Mouse (Mus musculus) left cerebral cortex, postnatal 4 days (tissue): ENCODE measurements around the gene Bud23. TPM values are rescaled to one million over a fixed set of nuclear protein-coding genes. Genes with fewer than 3 reads are reported as not detected.
A peak's percentile ranks its signal among the peaks of the same experiment; 100 is the strongest.
"Not testable (repeated sequence)": the region's sequence is repeated elsewhere in the genome, so short reads cannot be mapped to it uniquely, and the experiment has no call there.

Experiments used
- DNase-seq: peaks from one replicate; pipeline ENCODE4 v3.0.0-alpha.2; 2022
- intact Hi-C: fragments of 180-260 bp; cut with DNase I; formaldehyde crosslinking; loops from one replicate; pipeline ENCODE4 v1.15.1; 2025
- total RNA-seq, 2 experiments: library from RNA; stranded (reverse); gene quantifications; 2 replicates each; pipeline ENCODE4 v1.2.3; 2021

Gene Bud23
- total RNA-seq, result 10 to 100 TPM; 51.7 to 52.1 TPM

- intact Hi-C loops, result not testable (repeated sequence)
These were observed at the start of gene Bud23 for GRCm38 (mm10) chr5:135064909-135065446. Bud23 (minus strand) TSS chr5:135064959.

DNA sequence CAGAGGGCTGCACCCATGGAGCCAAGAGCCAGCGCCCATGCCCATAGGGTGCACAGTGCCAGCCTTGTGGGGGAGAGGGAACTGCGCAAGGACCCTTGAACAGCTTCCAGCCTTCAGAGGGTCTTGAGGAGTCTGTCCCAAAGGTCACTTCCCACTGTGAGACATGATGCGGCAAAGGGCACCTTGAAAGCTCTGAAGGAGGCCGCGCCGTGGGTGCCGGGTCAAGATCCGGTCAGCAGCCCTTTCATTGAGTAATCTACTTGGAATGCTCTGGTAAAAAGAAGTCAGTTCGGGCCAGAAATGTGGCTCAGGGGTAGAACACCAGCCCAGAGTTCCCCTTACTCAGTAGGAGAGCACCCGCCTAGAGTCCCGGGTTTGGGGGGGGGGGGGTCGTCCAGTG is 49.0 kb upstream of the Bud23 start:
- intact Hi-C loops, result no loop called here
- DNase-seq, result no peak

More at GRCm38 (mm10) chr5:135064909-135065446, at the start of gene Bud23:
- not testable (repeated sequence) for DNase-seq

GRCm38 (mm10) chr5:135109976-135110375 is 45.2 kb upstream of the Bud23 start:
- DNase-seq, result no peak
- intact Hi-C loops, result no loop called here

DNA sequence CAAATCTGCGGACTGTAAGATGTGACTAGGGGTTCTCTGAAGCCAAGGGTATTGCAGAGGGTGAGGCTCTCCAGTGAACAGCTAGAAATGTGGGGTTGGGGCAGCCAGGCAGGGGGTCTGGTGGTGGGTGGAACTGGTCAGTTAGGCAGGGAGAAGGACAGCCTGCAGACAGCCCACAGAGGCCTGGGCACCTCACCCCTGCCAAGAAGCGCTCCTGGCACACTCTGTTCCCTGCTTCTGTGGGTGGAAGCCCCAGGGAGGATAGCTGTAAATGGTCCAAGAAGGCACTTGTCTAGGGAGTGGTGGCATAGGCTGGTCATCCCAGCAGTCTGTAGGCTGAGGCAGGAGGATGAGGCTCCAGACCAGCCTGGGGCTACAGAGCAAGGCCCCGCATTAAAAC is 44.7 kb upstream of the Bud23 start:
- DNase-seq, result no peak
- intact Hi-C loops, result no loop called here

- DNase-seq, result no peak
- intact Hi-C loops, result no loop called here
These were observed 44.3 kb upstream of the Bud23 start for GRCm38 (mm10) chr5:135109017-135109416.

GRCm38 (mm10) chr5:135107521-135108501 is 43.1 kb upstream of the Bud23 start:
- intact Hi-C loops, result no loop called here

GRCm38 (mm10) chr5:135106758-135107256 is 42.0 kb upstream of the Bud23 start:
- peak; percentile 85 for DNase-seq
- intact Hi-C loops, result no loop called here

More at GRCm38 (mm10) chr5:135107521-135108501, 43.1 kb upstream of the Bud23 start:
- DNase-seq, result peak; percentile 57

- intact Hi-C loops, result no loop called here
- DNase-seq, result no peak
These were observed 39.4 kb upstream of the Bud23 start for GRCm38 (mm10) chr5:135103999-135104660.

GRCm38 (mm10) chr5:135100981-135101380 is 36.2 kb upstream of the Bud23 start:
- intact Hi-C loops, result no loop called here
- no peak for DNase-seq

DNA sequence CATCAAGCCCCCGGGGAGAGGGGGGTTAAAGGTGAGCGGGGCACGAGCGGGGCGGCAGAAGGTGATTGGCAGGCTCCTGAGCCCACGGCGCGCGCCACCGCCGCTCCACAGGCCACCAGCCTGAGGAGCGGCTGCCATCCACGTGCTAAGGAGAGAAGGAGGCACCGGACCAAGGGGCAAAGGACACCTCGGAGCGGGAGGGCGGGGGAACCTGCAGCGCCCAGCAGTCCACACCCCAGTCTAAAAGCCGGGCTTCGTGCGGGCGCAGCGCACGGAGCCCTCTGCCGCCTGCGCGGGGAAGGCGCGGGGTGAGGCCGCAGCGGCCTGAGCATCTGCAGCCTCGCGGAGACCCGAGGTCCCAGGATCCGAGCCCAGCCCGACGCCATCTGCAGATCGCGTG is 24.9 kb upstream of the Bud23 start, which contains the start of gene Mlxipl:
Gene Mlxipl, plus strand, starts transcription at position 238 of the 400 bp plus-strand sequence.
- intact Hi-C loops, result no loop called here
- no peak for DNase-seq

DNA sequence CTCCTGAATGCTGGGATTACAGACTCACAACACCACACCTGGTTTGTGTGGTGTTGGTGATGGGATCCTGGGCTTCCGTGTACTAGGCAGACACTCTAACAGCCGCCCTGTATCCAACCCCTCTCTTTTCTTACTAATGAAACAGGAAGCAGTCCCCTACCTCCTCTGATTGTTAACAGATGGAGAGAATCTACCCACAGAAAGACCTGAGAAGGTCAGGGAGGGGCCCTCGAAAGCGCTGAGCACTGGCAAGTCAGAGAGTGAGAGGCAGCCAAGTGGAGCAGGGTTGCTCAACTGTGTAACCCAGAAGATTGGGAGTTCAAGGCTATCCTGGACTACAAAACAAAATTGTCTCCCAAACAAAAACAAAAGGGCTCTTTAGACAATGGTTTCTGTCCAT is 22.1 kb upstream of the Bud23 start:
- intact Hi-C loops, result no loop called here
- DNase-seq, result no peak

DNA sequence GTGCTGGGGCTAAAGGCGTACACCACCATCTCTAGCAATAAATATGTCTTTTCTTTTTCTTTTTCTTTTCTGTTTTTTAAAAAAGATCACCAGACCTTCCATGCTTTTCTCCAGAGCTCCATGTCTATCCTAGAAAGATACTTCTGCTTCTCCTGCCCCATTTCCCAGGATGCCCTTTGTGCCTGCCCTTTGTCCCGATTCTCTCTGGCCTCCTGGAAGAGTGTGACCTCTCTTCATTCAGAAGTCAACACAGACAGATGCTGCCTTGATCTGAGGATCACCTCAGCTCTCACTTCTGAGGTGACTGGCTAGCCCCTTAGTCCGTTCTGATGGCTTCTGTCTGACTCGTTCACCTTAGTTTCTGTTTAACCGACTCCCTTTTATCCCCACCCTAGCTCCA is 15.8 kb upstream of the Bud23 start:
- intact Hi-C loops, result no loop called here
- no peak for DNase-seq

DNA sequence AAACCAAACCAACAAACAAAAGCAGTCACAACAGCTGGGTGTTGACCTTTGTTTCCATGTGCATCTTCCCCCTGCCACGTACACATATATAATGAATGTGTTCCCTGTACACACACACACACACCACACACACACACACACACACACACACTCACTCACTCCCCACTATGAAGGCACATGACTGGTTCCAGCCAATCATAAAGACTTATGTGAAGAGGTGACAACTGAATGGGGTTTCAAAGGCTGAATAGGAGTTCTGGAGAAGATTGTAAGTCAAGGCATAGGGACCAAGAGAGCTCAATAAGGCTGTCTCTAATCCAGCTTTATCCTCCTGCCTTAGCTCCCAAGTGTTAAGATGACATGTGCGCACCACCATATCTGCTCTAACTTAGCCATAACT is 14.8 kb upstream of the Bud23 start:
- DNase-seq, result no peak
- intact Hi-C loops, result no loop called here

DNA sequence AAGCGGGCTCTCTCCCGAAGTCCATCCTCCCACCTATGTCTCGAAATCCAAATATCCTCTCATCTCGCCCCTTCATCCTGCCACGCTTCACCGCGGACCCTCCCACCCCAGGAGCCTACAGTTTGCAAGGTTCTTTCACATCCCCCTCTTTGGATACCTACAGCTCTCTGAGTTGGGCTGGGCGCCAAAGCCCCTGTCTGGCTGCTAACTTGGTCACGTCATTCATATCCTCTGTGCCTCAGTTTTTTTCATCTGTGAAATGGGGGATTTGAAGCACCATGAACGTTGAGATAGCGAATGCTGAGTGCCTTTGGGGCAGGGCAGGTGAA is 13.7 kb upstream of the Bud23 start:
- intact Hi-C loops, result no loop called here
- DNase-seq, result peak; percentile 77

- DNase-seq, result peak; percentile 97
- intact Hi-C loops, result no loop called here
These were observed 13.1 kb upstream of the Bud23 start, which contains the start of gene Vps37d for GRCm38 (mm10) chr5:135077564-135078481. Vps37d (minus strand) TSS chr5:135078266.

DNA sequence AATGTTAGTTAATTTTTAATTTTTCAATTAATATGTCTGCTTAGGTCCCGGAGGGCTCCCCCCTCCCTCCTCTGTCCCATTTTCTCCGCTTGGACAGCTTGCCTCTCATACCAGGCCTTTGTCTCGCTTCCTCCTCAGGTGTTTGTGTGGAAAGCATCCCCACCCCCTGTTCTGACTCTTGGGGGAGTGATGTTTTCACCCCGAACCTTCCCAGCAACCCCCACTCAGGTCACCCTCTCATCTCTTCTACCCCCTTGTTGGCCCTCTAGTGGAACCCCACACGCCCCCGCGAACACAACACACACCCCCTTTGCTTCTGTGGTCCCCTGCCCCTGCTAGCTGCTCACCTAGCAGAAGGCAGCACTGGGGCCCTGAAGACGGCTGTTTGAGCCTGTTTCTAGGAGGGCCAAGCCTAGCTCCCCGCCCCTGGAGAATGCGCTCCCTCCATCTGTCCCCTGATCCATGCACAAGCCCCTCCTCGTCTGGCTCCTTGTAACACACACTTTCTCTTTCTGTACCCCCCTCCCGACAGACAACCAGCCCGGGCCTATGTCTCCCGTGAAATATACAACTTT is 12.3 kb upstream of the Bud23 start:
- DNase-seq, result peak; percentile 78
- intact Hi-C loops, result no loop called here

- no peak for DNase-seq
- intact Hi-C loops, result no loop called here
These were observed 11.6 kb upstream of the Bud23 start for GRCm38 (mm10) chr5:135076368-135076767.

DNA sequence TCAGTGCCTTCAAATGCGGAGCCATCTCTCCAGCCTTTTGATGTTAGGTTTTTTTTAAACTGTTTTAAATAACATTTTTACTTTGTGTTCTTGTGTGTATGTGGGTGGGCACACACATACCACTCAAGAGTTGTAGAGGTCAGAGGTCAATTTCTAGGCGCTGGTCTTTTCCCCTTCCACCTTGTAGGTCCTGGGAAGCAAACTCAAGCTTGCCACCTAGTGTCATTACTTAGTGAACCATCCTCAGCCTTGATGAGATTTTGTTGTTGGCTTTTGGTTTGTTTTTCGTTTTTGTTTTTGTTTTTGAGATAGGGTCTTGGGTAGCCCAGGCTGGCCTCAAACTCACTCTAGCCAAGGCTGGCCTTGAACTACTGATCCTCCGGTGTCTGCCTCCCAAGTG is 10.9 kb upstream of the Bud23 start:
- DNase-seq, result no peak
- intact Hi-C loops, result no loop called here

GRCm38 (mm10) chr5:135073349-135074150 is 8.8 kb upstream of the Bud23 start:
- intact Hi-C loops, result no loop called here
- DNase-seq, result peak; percentile 30
